Mouse (Mus musculus): ENCODE data around the gene Ncstn.

- TF ChIP-seq EP300 (IDR thresholded peaks at IDR 0.05; ENCODE audit: low read depth) (no peak), CTCF (IDR thresholded peaks at IDR 0.05; ENCODE audit: low read depth) (no peak)
These were observed 34.4 kb upstream of the Ncstn start for GRCm38 (mm10) chr1:172116948-172117347.

All from liver, embryonic 14.5 days (tissue).